Mouse (Mus musculus): Measurements from ENCODE around the gene Spo11.

Gene Spo11

DNA sequence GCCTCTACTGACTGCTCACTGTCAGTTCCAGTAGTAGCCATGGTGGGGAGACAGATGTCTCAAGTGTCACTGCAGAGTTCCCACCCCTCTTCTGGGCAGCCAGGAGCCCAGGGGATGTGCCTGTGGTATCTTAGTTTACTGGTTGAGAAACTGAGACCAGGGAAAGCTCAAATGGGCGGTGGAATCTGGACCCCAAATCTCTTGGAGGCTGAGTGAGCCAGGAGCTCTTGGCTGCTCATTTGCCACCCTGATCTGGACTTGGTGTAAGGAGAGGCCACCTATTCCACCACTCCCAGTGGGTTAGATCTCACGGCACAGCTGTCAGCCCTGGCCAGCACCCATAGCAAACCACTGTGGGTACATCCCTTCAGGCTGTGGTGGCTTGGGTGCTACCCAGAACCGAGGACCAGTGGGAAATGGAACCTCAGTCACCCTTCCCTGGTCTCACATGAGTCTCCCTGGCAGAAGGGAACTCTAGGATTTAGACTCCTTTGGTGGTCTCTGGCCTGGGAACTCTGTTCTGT is 51.1 kb downstream of the Spo11 start:
- DNase-seq (ENCODE audit: extremely low spot score, low read depth, low spot score): no peak

DNA sequence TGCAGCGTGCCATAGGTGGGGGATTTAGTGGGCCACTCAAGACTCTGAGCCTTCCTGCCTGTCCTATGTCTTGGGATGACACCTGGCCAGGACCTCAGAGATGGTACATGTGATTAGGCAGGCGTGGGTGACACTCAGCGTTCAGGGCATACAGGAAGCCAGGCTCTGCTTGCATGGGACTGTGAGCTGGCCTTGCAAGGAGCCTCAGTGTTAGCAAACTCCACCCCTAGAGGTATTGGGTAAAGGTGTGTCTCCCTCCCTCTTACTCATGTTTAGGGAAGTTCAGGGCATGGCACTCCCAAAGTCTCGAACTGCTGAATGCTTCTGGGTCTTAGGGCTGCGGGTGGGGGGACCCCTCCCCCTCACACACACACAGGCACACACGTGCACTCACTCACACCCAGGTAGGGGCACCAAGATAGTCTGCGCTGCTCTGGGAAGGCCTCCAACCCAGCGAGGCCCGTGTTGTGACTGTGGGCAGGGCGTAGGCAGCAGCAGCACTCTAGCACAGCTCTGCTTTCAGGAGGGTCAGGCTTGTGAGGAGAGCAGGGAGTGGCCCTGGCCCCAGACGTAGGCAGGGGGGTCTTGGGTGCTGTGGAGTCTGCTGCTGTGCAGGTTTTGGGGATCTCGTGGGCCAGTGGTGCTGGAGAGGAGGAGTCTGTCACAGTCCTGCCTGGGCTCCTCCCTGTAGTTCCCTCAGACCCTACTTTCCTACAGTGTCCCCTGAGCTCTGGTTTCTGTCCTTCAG is 53.3 kb downstream of the Spo11 start:
- DNase-seq (ENCODE audit: extremely low spot score, low read depth, low spot score): no peak

DNA sequence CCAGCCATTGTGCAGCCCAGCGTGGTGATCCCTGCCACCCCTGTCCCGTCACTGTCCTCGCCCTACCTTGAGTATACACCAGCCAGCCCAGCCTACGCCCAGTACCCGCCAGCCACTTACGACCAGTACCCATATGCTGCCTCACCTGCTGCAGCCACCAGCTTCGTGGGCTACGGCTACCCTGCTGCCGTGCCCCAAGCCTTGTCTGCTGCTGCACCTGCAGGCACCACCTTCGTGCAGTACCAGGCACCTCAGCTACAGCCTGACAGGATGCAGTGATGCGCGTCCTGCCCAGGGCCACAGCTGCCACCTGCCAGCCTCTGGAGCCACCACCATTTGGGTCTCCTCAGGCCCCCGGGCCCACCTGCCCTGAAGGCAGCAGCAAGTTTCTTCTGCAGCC is 56.0 kb downstream of the Spo11 start:
- no peak for DNase-seq (ENCODE audit: extremely low spot score, low read depth, low spot score)

DNA sequence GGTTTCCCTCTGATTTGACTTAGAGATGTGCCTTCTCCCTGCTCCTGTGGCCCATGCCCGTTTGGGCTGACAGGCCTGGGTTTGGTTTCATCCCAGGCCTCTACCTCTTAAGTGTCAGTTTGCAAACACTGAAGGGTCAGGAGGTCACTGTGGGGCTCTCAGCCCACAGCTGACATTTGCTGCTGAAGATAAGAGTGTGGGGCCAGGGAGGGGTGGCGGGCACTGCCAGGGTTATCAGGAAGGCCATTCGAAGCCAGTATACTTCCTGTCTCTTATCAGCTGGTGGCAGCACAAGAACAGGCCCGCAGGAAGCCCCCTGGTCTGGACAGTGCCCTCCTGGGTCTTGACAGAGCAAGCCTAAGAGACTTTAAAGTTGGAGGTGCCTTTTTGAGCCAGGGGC is 57.5 kb downstream of the Spo11 start:
- no peak for DNase-seq (ENCODE audit: extremely low spot score, low read depth, low spot score)

DNA sequence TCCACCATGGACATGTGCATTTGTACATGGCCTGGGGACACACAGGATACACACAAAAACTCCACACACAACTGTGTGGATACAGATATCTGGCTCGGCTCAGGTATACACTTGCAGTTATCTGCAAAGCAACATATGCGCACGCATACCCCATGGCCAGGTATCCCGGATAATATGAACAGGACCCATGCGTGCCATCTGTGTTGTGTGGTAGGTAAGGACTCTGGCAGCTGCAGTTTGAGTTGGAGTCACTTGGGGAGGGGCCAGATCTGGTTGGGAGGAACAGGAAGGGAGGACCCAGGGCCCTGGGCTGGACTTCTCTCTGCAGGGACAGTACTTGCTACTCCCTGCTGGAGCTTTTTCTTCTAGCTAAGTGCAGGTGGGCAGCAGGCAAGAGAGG is 58.2 kb downstream of the Spo11 start:
- DNase-seq (ENCODE audit: extremely low spot score, low read depth, low spot score): no peak

DNA sequence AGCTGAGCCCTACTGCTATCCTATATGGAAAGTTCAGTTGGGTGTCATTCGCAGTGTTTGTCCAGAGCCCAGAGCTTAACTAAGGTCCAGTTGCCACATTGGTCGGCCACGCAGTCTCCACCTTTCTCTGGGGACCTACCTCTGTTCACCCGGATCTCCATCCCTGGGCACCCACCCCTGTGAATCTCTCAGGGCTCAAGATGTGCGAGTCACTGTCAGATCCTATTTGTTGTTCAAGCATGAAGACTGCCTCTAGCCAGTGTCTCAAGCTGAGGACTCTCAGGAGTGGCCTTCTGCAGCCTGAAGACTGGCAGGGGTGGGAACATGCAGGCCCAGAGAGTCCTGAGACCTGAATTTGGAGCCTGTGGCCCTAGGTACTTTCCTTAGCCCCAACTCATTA is 58.6 kb downstream of the Spo11 start:
- DNase-seq (ENCODE audit: extremely low spot score, low read depth, low spot score): no peak

DNA sequence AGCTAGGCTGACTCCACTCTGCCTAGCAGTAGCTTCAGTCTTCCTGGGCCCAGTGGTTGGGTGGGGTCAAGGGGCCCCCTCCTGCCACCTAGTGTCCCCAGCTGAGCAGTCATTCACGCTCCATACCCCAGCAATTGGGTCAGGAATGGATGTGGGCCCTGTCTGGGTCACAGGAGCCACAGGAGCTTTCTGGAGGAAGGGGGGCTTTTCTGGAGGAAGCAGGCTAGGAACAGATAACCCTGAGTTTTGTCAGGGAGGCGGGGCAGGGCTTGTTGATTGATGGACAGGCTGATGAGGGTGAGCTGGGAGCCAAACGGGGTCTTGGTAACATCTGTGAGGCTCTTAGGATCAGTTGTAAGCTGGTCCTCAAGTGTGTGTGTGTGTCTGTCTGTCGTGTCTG is 59.1 kb downstream of the Spo11 start:
- DNase-seq (ENCODE audit: extremely low spot score, low read depth, low spot score): no peak

DNA sequence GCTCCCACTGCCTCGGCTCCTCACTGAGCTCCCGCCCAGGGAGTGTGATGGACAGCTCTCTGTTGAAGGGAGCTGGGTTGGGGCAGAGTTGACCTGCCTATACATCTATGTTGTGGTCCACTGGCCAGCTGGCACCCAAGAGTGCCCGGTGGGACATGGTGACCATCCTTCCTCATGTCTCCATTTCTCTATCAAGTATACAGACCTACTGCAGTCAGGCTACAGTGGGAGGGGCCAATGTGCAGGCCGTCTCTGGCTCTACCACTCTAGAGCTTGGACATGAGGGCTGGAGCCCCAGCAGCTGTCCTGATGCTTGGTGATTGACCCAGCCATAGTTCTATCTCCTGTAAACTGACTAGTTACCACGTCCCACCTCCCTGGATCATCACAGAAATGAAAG is 59.8 kb downstream of the Spo11 start:
- DNase-seq (ENCODE audit: extremely low spot score, low read depth, low spot score): no peak

DNA sequence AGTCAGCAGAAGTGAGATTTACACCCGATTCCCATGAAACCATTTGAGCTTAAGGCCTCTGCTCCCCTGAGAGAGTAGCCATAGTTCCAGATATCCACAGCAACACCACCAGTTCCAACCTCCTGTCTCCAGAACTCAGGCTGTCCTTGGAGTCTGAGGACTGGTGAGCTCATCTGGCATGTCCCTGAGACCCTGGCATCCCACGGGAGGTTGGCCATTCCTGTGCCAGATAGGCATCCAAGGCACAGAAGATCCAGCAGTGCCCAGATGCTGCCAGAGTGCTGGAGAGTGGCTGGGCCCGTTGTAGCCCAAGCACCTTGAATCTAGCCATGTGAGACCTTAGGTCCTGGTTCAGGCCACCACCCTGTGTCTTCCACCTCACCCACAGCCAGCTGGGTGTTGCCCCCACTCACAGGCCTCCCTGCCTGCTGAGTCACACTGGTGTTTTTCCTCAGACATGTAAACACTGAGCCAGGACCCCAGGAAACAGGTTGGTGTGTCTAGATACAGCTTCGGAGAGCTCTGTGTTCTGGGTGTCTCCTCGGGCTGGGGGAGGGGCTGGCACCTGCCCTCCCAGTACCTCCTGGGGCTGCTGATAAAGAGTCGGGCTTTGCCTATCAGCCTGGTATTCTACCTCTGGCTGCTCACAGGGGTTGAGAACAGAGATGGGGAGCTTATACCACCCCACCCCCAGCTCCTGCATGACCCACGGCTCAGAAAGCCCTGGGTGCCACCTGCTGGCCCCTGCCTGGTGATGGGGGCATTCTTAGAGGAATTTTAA is 60.5 kb downstream of the Spo11 start:
- no peak for DNase-seq (ENCODE audit: extremely low spot score, low read depth, low spot score)

DNA sequence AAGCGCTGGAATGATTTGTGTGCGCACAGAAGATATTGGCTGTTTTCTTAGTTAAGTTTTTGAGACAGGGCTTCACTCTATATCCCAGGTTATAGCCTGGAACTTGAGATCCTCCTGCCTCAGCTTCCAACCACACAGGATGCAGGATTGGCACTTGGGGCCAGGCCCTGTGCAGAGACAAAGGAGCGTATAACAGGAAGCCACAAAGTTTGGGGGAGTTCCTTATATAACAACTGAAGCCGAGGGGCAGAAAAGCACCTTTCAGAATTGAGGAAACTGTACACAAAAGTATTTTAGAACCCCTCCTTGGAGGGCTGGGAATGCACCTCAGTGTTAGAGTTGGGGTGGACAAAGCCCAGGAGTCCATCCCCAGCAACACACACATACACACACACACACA is 61.5 kb downstream of the Spo11 start:
- DNase-seq (ENCODE audit: extremely low spot score, low read depth, low spot score): no peak

DNA sequence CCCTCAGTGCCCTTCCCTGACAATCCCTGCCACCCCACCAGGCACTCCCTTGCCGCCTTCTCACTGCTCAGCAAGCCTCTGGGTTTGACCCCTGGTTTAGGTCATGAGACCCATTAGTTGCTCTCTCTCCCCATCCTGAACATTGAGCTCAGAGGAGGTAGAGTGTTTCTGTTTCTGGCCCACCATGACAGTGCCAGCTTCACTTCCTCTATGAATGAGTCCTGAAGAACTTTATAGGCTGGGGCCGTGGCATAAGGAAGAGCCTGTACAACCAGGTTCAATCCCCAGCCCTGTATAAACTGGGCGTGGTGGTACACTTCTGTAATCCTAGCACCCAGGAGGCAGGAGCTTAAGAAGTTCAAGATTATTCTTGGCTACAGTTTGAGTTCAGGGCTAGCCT is 63.3 kb downstream of the Spo11 start:
- no peak for DNase-seq (ENCODE audit: extremely low spot score, low read depth, low spot score)

DNA sequence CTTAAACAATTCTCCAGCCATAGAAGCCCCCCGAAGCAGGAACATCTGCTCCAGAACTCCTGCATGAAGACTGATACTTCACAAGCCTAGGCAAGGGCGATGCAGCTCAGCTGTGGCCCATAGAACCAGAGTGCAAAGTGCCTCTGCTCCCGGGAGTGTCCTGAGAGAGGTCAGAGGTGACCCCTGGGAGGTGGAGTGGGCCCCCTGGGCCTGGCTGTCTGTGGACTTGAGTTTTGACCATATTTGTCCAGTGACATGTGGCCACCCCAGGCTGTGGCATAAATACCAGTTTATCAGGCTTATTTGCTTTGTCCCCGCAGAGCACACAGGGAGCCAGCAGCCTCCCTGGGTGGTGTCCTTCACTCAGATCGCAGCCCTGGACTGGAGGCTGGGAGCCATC is 63.7 kb downstream of the Spo11 start:
- DNase-seq (ENCODE audit: extremely low spot score, low read depth, low spot score): no peak

DNA sequence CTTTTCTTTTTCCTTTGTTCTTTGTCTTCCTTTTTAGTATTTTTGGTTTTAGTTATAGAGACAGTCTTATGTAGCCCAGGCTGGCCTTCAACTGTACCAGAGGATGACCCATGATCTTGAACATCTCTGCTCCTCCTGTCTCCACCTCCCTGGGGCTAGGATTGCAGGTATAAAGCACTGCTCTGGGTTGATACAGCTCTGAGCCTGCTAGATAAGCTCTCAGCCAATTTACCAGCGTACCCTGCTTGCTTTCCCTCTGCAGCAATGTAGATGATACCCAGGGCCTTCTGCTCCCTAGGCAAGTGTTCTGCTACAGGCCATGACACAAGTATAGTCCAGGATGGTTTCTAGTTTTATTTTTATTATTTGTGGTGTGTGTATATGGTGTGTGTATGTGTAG is 64.4 kb downstream of the Spo11 start:
- no peak for DNase-seq (ENCODE audit: extremely low spot score, low read depth, low spot score)

DNA sequence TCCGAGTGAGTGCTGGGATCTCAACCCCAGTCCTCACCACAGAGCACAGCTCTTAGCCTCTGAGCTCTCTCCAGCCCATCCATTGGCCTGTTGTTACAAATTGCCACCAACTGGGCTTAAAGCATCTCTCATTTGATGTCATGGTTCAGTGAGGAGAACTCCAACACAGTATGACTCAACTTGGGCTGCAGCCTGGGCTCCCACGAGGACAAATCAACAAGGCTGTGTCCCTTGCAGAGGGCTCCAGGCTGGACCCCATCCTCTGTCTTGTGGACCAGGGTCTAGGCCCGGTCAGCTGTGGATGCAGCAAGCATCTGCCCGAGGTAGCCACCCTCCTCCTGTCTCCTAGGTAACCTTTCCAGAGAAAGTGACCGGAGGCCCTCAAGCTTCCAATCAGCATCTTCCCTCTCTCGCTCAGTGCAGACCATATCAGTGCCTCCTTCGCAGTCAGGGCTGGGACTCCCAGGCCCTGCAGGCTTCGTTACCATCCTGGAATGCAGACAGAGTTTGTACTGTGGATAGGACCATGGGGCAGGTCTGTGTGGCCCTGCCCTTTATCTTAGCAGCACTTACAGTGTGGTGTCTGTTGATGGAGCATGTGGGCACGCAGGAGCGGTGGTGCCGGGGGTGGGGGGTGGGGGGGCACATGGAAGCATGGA is 65.1 kb downstream of the Spo11 start:
- DNase-seq (ENCODE audit: extremely low spot score, low read depth, low spot score): no peak

Measured in hindlimb bud, embryonic 11.5 days (tissue).